In the genomic region with DNA sequence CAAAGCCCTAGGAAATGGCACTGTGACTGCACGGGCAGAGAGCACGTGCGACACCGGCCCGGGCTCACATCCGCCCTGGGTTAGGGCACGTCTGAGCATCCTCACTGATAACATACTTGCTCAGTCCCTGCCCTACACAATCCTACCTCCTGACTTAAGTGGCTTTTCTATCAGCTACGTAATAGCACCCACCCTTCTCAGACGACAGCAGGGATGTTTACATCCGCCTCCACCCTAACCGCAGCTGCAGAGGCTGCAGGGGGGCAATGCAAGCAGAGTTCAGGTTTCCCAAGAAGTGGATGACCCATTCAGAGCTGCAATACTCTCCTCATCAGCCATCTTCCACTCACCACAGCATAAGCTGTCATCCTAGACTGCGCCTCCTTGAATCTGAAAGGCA, we compare ENCODE assay signal across 18 mouse cellular contexts. TPM values are rescaled to one million over a fixed set of nuclear protein-coding genes. Genes with fewer than 3 reads are reported as not detected.
A peak's percentile ranks its signal among the peaks of the same experiment; 100 is the strongest.
DNase-seq lines count a peak whose midpoint lies in the region; ATAC-seq lines count a peak whose summit lies in the region.
"Had no signal": no experiment of that assay in that cellular context is flagged by ENCODE, and none has a peak within 500 bp of the region (broad histone marks: within the 10 kb centered on the region; RNA-seq: fewer than 3 reads in every experiment).

No protein-coding gene starts in this region.

- no peak for ATAC-seq in inflammation-experienced regulatory T-cells, adult 6 months
- ATAC-seq: forebrain, postnatal 0 days; intestine, embryonic 16.5 days; liver, embryonic 12.5 days had no signal

- peak; percentile 13 for DNase-seq in urinary bladder, adult 2 months (ENCODE audit: low spot score)
- DNase-seq in urinary bladder, postnatal 10 days (ENCODE audit: low spot score), result no peak
- peak; percentile 6 for DNase-seq in induced T-regulatory cell, adult 2 months (ENCODE audit: low read depth)
- DNase-seq in thymus, postnatal 10 days (ENCODE audit: low spot score in 2 of 2), result peak; percentile 30 to 34
- DNase-seq in left cerebral cortex, adult 18-20 months (ENCODE audit: low spot score in 2 of 2), result no peak
- no peak for DNase-seq in lung, postnatal 10 days
- DNase-seq: adrenal gland, adult 2 months; B cell, adult 2 months; cerebellum, adult 11 months; cerebellum, adult 9-11 months; forebrain, postnatal 0 days; gastrocnemius, postnatal 25 days; kidney, postnatal 25 days; lung, adult 2 months; midbrain, embryonic 14.5 days had no signal

RNA-seq across cellular contexts. Expression of a gene that starts 35.8 kb away (rescaled TPM):
- polyA plus RNA-seq in urinary bladder, adult 2 months (2012; rRNA removed), result 4.4 and 5.9 TPM in 2 replicates
- polyA plus RNA-seq in inflammation-experienced regulatory T-cells, adult 6 months (2017; shearing (Covaris generic)), result under 1 TPM in 2 of 3 experiments, not detected in 1; 0.72 to 0.99 TPM
- total RNA-seq in left cerebral cortex, adult 18-20 months (2021), result 1 to 10 TPM; 3.0 to 3.9 TPM

RNA-seq across cellular contexts. Expression of a gene that starts 35.8 kb away (rescaled TPM):
- polyA plus RNA-seq in urinary bladder, adult 2 months (2012; rRNA removed), result 40.8 and 55.5 TPM in 2 replicates
- 10 to 100 TPM; 15.3 to 22.6 (median 20.1) TPM for polyA plus RNA-seq in inflammation-experienced regulatory T-cells, adult 6 months (2017; shearing (Covaris generic))
- total RNA-seq in left cerebral cortex, adult 18-20 months (2021), result 10 to 100 TPM; 12.2 to 14.9 TPM

RNA-seq across cellular contexts. Expression of a gene that starts 53.9 kb away (rescaled TPM):
- 47.1 and 55.6 TPM in 2 replicates for polyA plus RNA-seq in urinary bladder, adult 2 months (2012; rRNA removed)
- polyA plus RNA-seq in inflammation-experienced regulatory T-cells, adult 6 months (2017; shearing (Covaris generic)), result 10 to 100 TPM in 1 of 3 experiments, 1 to 10 TPM in 2; 8.9 to 13.4 (median 9.3) TPM
- 10 to 100 TPM; 57.6 to 57.9 TPM for total RNA-seq in left cerebral cortex, adult 18-20 months (2021)

Comparison
In these comparisons a context has a peak if more than half of its experiments do, and no peak if none do; other contexts are left out.
1. DNase-seq: peak in urinary bladder, adult 2 months (single experiment), induced T-regulatory cell, adult 2 months (single experiment) and thymus, postnatal 10 days (2 of 2); none in urinary bladder, postnatal 10 days (single experiment), left cerebral cortex, adult 18-20 months (0 of 2) and lung, postnatal 10 days (single experiment).